Mouse (Mus musculus) adrenal gland, adult 8-10 months (tissue): ENCODE measurements around the gene Cyth2. TPM values are rescaled to one million over a fixed set of nuclear protein-coding genes. Genes with fewer than 3 reads are reported as not detected.
A peak's percentile ranks its signal among the peaks of the same experiment; 100 is the strongest.

Experiments
- DNase-seq: peaks from one replicate; pipeline ENCODE4 v3.0.0; 2022
- total RNA-seq, 4 experiments: library from RNA; stranded (reverse); gene quantifications; 2 replicates each; pipeline ENCODE4 v1.2.4; 2022

Cyth2 gene
- total RNA-seq, 4 experiments from 2014 or later: 112 to 140 (median 122) TPM

DNA sequence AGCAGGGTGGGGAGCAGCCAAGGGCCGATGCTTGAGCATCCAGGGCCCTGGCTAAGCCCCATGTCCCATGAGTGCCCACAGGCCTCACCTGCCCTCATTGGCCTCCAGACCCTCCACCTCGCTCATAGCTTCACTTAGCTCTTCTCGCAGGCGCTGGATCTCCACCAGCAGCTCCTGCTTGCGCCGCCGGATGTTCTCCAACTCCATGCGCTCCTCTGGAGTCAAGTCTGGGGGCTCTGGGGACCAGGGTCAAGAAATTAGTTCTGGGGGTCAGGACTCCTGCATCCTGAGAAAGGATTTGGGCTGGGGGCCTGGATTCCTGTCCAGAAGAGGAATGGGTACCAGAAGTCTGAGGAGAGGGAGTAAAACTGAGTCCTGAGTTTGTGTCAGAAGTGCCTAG lies 1.5 kb downstream of the Cyth2 start:
- DNase-seq: no peak

DNA sequence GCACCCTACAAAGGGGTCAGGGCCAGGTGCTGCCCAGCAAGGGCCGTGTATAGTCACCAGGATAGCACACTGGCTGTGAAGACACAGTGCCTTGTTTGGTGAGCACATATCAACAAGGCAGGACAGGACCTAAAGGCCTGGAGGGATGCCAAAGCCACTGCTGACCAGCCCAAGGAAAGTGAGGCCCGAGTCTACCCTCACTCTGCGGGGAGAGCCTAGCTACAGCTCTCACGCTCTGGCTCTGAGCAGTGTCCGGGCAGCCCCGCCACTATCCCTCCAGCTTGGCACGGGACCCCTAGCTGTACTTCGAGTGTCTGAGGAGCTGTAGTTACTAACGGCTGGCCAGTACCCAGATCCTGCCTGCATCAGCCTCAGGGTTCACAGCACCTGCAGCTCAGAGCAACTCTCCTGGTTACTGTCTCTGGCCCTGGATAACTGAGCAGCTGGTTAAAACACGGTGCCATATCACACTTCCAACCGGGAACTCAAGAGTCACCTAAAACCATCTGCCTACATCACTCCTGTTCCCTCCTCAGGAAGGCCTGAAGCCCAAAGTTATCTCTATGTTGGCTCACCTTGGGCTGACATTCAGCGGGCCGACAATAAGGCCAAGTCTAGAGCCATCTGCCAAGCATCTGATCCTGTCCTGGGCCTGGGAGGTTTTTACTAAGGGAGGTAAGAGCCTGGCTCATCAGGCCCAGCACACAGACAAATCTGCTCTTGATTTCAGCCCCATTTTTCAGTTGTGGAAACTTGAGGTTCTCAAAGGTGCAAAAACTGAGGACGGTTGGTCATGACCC lies 4.9 kb downstream of the Cyth2 start:
- DNase-seq: no peak

DNA sequence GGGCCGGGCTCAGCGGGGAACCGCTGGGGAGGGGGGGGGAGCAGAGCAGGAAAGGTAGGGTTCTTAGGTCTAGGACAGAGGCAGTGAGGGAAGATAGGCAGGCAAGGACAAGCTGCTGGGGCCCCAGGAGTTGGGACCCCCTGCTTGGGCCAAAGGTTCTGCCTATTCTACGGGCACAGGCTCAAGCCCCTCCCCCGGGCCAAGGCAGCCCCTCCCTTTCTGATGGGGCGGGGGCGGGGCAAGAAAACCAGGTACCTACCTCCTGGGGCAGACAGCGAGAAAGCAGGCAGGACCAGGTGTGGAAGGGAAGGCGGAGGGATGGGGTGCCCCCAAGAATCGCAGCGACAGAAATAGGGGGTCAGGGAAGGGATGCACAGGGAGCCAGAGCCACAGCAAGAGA lies 5.9 kb downstream of the Cyth2 start:
- DNase-seq: no peak

DNA sequence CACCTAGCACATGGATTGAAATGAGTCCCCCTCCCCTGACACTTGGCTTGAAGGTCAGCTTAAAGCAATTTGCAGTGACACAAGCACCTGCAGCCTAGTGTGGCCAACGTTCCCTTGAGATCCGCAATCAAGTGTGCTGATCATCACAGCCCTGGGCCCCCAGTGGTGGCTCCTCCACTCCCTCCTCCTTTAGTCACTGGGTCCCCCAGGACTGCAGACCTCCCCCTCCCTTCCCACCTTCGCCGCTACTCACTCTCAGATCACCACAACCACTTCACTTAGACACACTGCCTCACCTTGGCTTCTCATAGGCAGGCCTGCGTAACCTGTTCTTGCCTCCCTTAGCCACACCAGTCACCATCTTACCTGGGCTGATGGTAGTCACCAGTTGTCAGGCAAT lies 8.4 kb downstream of the Cyth2 start:
- DNase-seq: no peak

DNA sequence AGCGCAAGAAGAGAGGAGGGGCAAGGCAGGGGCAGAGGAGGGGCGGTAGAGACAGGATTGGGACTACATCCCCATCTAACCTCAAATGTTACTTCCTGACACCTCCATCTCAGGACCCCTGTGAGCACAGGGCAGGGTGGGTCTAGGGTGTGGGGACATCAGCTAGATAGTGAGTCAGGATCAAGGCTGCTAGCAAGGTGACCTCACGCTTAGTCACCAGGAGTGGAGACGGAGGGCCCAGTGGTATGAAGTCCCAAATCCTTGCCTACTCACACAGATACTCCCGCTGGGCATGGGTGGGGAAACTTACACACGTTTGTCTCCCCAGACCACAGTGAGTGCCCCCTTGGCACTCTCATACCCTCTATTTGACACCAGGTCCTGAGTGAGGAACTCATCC lies 11.8 kb downstream of the Cyth2 start:
- DNase-seq: no peak

DNA sequence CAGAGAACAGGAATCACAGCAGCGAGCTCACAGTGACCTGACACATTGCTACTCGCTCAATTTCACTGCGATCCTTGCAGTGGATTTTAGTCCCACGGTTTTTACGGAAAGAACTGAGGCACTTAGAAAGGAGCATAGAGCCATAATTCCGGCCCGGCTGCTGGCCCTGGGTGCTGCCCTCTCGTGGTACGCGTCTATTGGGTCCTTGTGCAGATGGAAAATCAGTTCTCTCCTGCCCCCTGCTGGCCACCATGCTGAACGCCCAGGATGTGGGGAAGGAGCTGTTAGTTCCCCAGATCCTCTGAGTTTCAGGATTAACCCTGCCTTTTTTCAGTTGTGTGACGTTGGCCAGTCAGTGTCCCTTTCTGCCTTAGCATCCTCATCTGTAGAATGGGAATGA lies 13.0 kb downstream of the Cyth2 start:
- peak; percentile 83 for DNase-seq

DNA sequence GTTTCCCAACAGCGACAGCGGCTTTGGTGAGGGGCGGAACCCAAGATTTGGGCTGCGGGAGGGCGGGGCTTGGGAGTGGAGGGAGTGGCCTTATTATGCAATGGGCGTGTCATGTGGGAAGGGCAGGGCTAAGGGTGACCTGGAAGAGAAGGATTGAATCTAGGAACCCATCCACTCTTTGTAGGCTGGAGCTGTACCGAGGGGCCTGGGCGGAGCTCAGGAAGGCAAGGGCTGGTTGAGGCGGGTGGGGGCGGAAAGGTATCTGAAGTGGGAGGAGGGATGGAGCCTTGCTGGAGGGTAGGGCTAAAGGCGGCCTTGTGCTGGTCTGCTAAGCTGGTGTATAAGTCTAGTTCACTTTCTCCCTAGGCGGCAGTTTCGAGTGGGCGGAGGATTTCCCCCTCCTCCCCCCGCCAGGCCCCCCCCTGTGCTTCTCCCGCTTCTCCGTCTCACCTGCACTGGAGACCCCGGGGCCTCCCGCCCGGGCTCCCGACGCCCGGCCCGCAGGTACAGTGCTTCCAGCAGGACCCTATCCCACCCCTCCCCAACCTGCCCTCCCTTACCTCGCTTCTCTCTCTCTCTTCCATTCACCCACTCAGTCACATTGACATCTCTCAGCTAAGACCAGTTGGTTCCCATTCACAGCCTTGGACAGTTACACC lies 13.7 kb downstream of the Cyth2 start:
- no peak for DNase-seq

DNA sequence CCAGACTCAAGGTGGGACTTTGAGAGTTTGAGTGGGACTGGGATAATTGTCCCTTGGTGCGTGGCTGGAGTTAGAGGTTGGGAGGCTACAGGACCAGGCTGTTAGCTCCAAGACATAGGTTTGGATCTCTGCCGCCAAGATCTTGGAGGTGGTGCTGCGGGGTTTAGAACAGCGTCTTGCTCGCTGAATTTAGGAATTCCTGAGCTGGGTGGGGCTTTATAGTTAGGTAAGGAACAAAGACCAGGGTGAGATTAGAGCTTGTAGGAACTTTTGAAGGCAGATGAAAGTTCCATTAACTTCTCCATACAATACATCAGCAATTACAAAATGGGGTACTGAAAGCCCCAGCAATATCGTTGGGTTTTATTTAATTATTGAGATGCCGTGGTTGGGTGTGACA lies 14.4 kb downstream of the Cyth2 start:
- no peak for DNase-seq

DNA sequence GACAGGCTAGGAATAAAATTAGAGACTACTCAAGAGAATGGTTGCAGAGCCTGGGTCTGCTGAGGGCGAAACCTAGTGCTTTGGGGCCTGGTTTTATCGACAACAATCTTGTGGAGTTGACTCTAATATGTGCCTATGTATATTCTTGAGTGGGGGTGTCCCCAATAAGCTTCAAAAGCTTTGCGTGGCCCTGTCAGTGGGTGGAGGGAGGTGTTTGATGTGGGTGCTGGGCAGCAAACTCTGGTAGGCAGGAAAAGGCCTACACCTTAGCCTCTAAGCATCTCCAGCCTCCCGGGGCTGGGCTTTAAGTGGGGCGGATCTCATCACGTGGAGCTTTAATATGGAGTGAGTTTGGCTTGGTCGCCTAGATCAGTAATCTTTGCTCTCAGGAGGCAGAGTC lies 15.4 kb downstream of the Cyth2 start:
- DNase-seq: no peak

DNA sequence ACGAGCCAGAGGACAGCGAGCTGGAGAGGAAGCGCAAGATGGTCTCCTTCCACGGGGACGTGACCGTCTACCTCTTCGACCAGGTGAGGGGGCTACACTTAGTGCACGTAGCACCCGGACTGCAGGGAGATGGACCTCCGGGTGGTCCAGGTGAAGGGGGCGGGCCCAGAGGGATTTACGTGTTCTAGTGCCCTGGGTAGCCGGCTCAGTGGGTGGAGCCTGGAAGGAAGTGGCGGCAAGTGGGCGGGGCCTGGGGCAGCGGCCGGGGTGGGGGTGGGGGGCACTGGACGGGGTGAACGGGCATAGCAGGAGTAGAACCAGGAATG lies 15.9 kb downstream of the Cyth2 start:
- DNase-seq: no peak

DNA sequence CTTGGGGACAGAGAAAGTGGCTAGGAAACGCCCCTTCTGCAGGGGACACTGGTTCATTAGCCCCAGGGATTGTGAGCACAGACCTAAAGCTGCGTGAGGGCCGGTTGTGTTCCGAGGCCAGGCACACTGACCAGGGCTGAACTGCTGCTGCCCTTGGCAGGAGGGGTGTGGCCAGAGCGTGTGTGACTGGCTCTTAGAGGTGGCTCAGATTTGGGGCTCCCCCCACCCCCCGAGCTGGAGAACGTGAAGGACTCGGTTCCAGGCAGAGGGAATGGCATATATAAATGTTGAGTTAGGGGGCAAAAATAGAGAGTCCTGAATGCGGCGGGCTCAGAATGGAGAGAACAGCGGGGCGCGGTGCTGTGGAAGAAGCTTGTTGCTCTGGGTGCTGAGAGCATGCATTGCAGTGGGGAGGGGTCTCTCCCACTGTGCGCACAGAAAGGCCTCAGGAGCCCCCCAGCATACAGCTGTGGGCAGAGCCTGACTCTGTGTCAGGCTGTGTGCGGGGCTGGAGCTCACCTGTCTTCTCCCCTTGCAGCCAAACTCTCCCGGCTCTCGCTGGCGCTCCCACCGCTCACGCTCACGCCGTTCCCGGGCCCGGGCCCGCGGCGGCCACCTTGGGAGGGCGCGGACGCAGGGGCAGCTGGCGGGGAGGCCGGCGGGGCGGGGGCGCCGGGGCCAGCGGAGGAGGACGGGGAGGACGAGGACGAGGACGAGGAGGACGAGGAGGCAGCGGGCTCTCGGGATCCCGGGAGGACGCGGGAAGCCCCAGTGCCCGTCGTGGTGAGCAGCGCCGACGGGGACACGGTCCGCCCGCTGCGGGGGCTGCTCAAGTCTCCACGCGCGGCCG lies 16.5 kb downstream of the Cyth2 start:
- no peak for DNase-seq

DNA sequence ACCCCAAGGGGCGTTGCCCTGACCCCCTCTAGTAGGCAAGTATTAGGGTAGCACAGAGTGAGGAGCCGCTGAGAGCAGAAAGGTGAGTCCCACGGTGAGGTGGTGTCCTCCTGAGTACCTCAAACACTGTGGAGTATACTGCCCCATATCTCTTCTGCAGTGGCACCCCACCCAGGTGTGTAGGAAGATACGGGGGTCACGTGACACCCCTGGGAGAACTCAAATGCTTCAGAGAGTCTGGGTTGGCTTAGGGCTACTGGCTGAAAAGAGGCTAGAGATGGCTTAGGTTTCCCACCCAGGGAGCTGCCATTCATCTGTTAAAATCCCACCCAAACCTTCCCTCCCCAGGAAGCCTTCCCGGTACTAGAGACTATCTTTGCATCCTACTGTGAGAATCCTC lies 17.4 kb downstream of the Cyth2 start:
- DNase-seq: no peak

DNA sequence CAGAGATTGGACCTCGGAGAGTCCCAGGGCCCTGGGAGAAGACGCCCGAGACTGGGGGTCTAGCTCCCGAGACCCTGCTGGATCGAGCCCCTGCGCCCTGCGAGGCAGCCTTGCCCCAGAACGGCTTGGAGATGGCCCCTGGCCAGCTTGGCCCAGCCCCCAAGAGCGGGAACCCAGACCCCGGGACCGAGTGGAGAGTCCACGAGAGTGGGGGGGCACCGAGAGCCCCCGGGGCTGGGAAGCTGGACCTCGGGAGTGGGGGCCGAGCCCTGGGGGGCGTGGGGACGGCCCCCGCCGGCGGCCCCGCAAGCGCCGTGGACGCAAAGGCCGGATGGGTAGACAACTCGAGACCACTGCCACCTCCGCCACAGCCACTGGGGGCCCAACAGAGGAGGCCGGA lies 19.4 kb downstream of the Cyth2 start:
- DNase-seq: no peak

DNA sequence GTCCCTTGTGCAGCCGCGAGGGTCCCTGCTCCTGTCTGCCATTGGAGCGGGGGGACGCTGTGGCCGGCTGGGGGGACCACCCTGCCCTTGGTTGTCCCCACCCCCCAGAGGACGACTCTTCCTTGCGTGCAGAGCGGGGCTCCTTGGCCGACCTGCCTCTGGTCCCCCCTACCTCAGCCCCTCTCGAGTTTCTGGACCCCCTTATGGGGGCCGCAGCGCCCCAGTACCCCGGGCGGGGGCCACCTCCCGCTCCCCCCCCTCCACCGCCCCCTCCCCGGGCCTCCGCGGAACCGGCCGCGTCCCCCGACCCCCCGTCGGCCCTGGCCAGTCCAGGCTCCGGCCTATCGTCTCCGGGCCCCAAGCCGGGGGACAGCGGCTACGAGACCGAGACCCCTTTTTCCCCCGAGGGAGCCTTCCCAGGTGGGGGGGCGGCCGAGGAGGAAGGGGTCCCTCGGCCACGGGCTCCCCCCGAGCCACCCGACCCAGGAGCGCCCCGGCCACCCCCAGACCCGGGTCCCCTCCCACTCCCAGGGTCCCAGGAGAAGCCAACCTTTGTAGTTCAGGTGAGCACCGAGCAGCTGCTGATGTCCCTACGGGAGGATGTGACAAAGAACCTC lies 20.3 kb downstream of the Cyth2 start:
- DNase-seq: no peak

DNA sequence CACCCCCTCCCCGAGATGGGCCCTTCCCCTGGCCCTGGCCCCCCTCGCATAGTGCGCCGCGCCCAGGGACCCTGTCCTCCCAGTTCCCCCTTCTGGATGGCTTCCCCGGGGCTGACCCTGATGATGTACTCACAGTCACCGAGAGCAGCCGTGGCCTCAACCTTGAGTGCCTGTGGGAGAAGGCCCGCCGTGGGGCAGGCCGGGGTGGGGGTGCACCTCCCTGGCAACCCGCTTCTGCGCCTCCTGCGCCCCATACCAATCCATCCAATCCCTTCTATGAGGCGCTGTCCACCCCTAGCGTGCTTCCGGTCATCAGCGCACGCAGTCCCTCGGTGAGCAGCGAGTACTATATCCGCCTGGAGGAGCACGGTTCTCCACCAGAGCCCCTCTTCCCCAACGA lies 21.1 kb downstream of the Cyth2 start:
- DNase-seq: no peak

DNA sequence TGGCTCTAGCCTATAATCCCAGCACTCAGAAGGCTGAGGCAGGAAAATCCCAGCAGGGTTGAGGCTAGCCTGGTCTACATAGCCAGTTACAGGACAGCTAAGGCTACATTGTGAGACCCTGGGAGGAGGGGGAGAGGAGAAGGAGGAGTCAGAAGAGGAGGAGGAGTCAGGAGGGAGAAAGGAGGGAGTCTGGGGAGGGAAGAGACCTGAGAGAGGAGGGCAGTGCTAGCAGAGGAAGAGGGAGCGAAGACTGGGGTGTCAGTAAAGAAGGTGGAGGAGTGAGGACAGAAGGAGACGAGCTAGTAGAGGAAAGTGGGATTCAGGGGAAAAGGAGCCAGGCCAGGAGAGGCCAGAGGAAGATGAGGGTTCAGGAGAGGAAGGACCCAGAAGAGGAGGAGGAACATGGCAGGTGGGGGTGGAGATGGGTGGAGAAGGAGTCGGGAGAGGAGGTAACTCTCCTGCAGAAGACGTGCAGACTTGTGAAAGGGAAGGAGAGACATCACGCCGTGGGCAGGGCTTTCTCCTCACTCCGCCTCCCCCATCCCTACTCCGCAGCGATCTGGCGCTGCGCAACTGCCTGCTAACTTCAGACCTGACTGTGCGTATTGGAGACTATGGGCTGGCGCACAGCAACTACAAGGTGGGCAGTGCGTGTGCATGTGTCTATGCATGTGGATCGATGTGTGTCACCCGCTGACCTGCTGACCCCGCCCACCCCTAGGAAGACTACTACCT lies 22.5 kb downstream of the Cyth2 start:
- no peak for DNase-seq

DNA sequence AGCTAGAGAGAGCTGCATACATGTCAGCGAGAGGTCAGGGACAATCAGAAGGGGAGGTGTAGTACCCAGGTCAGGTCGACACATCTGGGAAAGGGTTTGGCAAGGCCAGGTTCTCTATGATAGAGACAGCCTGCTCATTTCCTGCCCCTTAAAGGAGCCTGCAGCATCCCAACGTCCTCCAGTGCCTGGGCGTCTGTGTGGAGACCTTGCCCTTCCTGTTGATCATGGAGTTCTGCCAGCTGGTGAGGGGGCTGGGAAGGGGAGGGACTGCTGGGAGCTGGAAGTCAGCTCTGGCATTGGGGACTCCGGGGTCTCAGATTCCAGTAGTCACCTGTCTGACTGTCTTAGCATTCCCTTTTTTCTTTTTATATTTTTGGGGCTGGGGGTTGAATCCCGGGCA lies 23.7 kb downstream of the Cyth2 start:
- no peak for DNase-seq

DNA sequence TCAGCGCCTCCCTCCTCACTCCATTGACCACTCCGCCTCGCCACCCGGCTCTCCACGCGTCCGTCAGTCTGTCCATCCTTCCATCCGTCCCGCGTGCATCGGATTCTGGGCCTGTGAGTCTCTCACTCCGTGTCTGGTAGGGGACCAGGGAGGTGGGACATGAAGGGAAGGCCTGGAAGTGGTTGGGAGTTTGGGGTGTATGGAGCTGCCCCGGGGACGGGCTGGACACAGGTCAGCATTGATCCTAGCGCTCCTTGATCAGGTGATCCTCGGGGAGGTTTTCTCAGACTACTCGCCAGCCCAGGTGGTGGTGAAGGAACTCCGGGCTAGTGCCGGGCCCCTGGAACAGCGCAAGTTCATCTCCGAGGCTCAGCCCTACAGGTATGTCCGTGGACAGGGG lies 26.7 kb downstream of the Cyth2 start:
- DNase-seq: no peak

DNA sequence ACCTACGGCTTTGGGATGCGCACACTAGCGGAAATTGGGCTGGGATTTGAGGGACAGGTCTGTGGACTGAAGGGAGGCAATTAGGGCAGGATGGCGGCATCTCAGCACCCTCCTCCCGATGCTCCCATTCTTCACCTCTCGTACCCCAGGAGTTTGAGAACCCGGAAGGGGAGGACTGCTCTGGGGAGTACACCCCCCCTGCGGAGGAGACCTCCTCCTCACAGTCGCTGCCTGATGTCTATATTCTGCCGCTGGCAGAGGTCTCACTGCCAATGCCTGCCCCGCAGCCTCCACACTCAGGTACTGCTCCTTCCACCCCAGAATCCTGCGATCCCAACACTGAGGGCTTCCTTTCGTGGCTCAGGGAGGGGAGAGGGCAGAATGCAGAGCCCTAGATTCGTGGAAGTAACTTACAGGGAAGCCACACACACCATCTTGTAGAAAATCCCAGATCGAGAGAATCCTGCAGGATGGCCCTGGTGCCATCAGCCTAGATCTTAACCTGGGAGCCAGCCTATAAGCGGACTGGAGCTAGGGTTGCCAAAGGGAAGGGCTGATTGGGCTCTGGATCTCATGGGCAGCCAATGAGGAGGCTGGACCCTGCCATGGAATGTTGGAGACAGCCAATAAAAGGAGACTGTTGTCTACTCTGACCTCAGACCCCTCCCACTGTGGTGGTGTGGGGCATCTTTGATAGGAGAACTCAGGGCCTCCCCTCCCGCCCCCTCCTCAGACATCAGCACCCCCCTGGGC lies 27.5 kb downstream of the Cyth2 start:
- DNase-seq: no peak

DNA sequence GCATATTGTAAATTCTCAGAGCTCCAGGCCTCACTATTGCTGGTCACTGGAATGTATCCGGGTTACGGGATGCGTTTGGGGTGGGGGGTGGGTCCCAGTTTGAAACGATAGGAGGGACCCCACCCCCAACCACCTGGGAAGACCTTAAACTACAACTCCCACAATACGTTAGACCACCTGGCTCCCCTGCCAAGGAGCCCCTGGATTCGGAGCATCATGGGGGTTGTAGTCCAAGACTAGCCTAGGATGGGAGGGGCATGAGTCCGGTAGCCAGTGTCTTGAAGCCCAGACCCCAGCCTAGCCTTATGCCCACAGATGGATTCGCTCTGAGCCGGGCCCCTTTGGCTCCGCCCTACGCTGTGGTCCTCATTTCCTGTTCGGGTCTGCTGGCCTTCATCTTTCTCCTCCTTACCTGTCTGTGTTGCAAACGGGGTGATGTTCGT lies 28.2 kb downstream of the Cyth2 start:
- DNase-seq: no peak

DNA sequence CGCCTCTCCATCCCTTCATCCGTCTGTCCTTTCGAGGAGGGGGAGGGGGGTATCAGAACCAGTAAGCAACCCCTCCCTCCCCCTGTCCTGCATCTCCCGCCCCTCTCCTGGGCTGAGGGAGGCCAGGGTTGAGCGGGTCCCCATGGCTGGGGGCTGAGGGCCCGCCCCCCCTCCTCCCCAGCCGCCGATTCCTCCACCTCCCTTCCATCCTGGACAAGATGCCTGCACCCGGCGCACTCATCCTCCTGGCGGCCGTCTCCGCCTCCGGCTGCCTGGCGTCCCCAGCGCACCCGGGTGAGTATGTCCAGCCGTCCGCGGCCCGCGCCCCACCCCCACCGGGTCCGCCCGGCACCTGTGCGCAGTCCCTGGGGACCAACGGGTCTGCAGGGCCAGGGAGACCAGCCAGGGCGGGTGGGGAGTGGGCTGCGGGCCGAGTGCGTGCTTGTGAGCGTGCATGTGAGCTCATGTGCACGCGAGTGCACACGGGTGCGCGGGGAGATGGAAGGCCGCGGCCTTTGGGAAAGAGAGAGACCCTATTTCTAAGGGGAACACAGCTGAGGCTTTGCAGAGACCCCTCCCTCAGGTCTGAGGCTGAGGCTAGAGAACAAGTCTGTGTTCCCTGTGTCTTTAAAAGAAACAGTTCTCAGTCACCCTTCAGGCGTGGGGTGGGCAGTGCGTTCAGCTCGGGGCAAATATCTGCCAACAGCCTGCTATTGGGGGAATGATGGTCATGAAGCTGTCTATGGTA lies 28.8 kb downstream of the Cyth2 start:
- DNase-seq: no peak
